Mouse (Mus musculus) CD4-positive helper T cell, adult 2 months (primary cell): ENCODE measurements at regions not wholly inside any gene's neighbourhood (a gene's known extent, or its start where the extent isn't known, plus 50 kb on each side); places are given as distances from the start of the nearest gene placed in this dataset.

ENCODE experiments used
- DNase-seq: peaks from one replicate; pipeline ENCODE4 v3.0.0-alpha.2; 2012; ENCODE audit warnings: low read depth, missing footprints, low spot score

- DNase-seq: no peak
Measured at GRCm38 (mm10) chr13:55893154-55894018, 57.4 kb upstream of the Pitx1 start.

DNA sequence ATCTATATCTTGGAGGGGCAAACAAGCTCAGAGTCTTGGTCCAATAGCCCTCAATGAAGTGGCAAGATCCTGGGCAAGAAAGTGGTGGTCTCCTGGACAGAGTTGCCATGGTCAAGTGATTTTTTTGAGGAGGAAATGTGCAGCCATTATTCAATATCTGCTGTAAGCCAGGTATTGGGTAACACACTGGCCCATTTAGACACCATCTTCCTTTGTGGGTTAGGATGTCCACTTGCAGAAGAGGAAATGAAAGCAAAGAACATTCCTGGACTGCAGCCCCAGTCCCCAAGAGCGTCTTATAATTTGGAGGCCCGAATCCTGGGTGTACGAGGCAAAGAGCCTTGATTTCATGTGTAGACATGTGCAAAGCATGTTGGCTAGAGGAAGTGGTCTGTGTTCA lies 56.3 kb upstream of the Pitx1 start:
- no peak for DNase-seq

GRCm38 (mm10) chr13:55887099-55887736 lies 51.2 kb upstream of the Pitx1 start:
- no peak for DNase-seq
